Mouse (Mus musculus) intestine, postnatal 0 days (tissue): ENCODE measurements around the gene Igfbpl1. TPM values are rescaled to one million over a fixed set of nuclear protein-coding genes. Genes with fewer than 3 reads are reported as not detected.
A peak's percentile ranks its signal among the peaks of the same experiment; 100 is the strongest.

ENCODE experiments used
- ATAC-seq: fragments of 200-750 bp; cut with Nextera tagmentation; 2 replicates; pipeline ENCODE4 v1.8.0; 2017; ENCODE audit warnings: mild to moderate bottlenecking, moderate TSS enrichment, moderate library complexity
- H3K27ac ChIP-seq: fragments of 300-500 bp; sonication (generic); 2 replicates; pipeline ENCODE4 v1.5.1; 2014; ENCODE audit warnings: mild to moderate bottlenecking, low read depth, low read length, moderate library complexity
- H3K27me3 ChIP-seq: fragments of 300-500 bp; sonication (generic); replicated peaks from 2 replicates; pipeline ENCODE4 v1.6.1; 2014; ENCODE audit warnings: low read length, mixed read lengths; ENCODE audit not compliant: control insufficient read depth, insufficient read depth
- H3K36me3 ChIP-seq: fragments of 300-500 bp; sonication (generic); 2 replicates; pipeline ENCODE4 v1.6.1; 2014; ENCODE audit warnings: mild to moderate bottlenecking, moderate library complexity; ENCODE audit not compliant: control insufficient read depth, insufficient read depth
- H3K4me1 ChIP-seq: fragments of 300-500 bp; sonication (generic); replicated peaks from 2 replicates; pipeline ENCODE4 v1.6.1; 2014; ENCODE audit warnings: antibody characterized with exemption, low read length, mixed read lengths; ENCODE audit not compliant: control insufficient read depth, insufficient read depth
- H3K4me2 ChIP-seq: fragments of 300-500 bp; sonication (generic); replicated peaks from 2 replicates; pipeline ENCODE4 v1.6.1; 2014; ENCODE audit warnings: low read depth, mild to moderate bottlenecking, moderate library complexity
- H3K4me3 ChIP-seq: fragments of 300-500 bp; sonication (generic); 2 replicates; pipeline ENCODE4 v1.5.1; 2014; ENCODE audit warnings: low read depth, low read length
- H3K9ac ChIP-seq: fragments of 300-500 bp; sonication (generic); 2 replicates; pipeline ENCODE4 v1.6.1; 2014; ENCODE audit warnings: mild to moderate bottlenecking, low read depth, low read length
- H3K9me3 ChIP-seq: fragments of 300-500 bp; sonication (generic); 2 replicates; pipeline ENCODE4 v1.6.1; 2016; ENCODE audit warnings: mixed run types; ENCODE audit not compliant: control insufficient read depth
- CTCF ChIP-seq: sonication (generic); IDR thresholded peaks from 2 replicates; pipeline ENCODE4 v1.5.1; 2016; ENCODE audit warnings: low read depth, mild to moderate bottlenecking, control low read depth, antibody characterized with exemption, moderate library complexity
- WGBS: fragments of 180-500 bp; shearing (Covaris S2); extraction: QIAGEN DNeasy Blood & Tissue Kit; methylation state at CpG from one replicate; pipeline ENCODE4 v1.1.7; 2014; 5-methylcytosine and 5-hydroxymethylcytosine counted together
- polyA plus RNA-seq: library from polyadenylated mRNA; unstranded; fragments of >200 nt; fragmentation: Nextera tagmentation; extraction: Ambion mirVana; gene quantifications from 2 replicates; pipeline ENCODE4 v1.2.1, GENCODE M21; 2015

The Igfbpl1 gene
- polyA plus RNA-seq, result 0.16 and 0.18 TPM in 2 replicates

DNA sequence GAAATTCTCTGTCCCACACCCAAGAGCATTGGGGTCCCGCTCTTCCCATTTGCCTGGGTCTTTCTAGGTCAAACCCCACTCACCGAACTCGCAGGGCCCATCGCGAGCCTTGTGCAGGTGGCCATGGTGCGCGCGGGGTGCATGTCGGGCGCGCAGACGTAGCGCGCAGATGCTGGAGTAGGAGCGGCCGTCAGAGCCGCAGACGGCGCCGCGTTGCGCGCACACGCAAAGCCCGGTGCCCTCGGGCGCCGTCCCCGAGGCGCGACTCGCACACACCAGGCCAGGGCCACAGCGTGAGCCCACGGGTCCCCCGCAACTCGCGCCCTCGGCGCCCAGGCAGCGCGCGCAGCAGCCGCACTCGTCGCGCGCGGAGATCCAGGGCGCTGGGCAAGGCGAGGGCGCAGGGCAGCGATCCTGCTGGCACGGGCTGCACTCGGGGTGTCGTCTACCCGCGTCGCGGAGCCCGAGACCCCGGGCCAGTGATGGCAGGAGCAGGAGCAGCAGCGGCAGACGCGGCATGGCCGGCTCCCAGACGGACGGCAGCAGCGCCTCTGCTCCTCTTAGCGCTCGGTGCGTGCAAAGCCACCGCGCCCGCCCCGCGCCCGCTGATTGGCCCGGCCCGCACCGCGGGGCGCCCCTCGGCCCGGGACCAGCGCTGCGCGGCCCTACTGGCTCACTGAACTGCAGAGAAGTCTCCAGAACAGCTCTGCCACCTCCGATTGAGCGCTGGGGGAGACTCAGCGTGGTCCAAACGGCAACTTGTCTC, at the start of gene Igfbpl1:
Gene Igfbpl1 (minus strand): TSS at position 649 of the 766 bp plus-strand sequence.
- Histone ChIP-seq H3K4me3 (peak within 1 kb of the TSS; percentile 39), H3K27me3 (peaks cover 55% of the 10 kb centered on the region), H3K9ac (no peak within 1 kb of the TSS), H3K4me2 (peak within 1 kb of the TSS; percentile 66), H3K9me3 (no peaks in the 10 kb centered on the region), H3K36me3 (no peaks in the 10 kb centered on the region), H3K27ac (no peak within 1 kb of the TSS), H3K4me1 (no peaks in the 10 kb centered on the region)
- no peak for TF ChIP-seq CTCF
- no peak for ATAC-seq
- WGBS, result 2% methylated on average over 85 of the region's 91 CpGs

GRCm38 (mm10) chr4:45872147-45872546, 45.4 kb upstream of the Igfbpl1 start:
- no peak overlapping the region for H3K9ac ChIP-seq
- ATAC-seq, result no peak
- H3K27ac ChIP-seq, result no peak overlapping the region
- H3K4me3 ChIP-seq, result no peak overlapping the region
- 94% methylated on average over 2 of the region's 2 CpGs for WGBS
- no peaks in the 10 kb centered on the region for H3K4me1 ChIP-seq
- H3K9me3 ChIP-seq, result peaks cover 3% of the 10 kb centered on the region; the same call in 1 of the 2 replicates
- no peak for TF ChIP-seq CTCF
- H3K4me2 ChIP-seq, result no peak overlapping the region
- peaks cover 47% of the 10 kb centered on the region; the same call in 1 of the 2 replicates for H3K36me3 ChIP-seq
- no peaks in the 10 kb centered on the region for H3K27me3 ChIP-seq

- H3K4me2 ChIP-seq, result no peak overlapping the region
- no peak overlapping the region for H3K9ac ChIP-seq
These were observed 42.5 kb upstream of the Igfbpl1 start for GRCm38 (mm10) chr4:45869021-45869815.

DNA sequence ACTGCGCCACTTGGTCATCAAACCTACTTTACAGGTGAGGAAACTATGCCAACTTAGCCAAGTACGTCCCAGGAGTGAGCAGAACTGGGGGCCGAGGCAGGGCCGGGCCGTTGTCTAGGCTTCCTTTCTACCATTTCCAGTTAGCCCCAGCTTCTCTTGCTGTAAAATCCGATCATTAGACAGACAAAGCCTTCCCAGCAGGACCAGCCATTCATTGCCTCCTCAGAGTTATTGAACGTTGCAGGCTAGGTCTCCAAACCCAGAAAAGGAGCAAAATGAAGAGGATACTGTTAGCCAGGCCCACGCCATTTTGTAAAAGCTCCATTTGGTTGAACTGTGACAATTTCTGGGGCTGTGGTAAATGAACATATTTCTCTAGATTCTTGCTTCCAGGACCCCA, 40.7 kb upstream of the Igfbpl1 start:
- Histone ChIP-seq H3K4me2 (no peak overlapping the region), H3K27me3 (no peaks in the 10 kb centered on the region), H3K4me3 (no peak overlapping the region), H3K4me1 (no peaks in the 10 kb centered on the region), H3K9me3 (no peaks in the 10 kb centered on the region), H3K27ac (no peak overlapping the region), H3K36me3 (peaks cover 26% of the 10 kb centered on the region; the same call in 1 of the 2 replicates), H3K9ac (no peak overlapping the region)
- 89% methylated on average over 8 of the region's 8 CpGs for WGBS
- ATAC-seq, result no peak
- TF ChIP-seq CTCF, result no peak

More at GRCm38 (mm10) chr4:45869021-45869815, 42.5 kb upstream of the Igfbpl1 start:
- ATAC-seq, result no peak
- TF ChIP-seq CTCF, result no peak
- H3K9me3 ChIP-seq, result no peaks in the 10 kb centered on the region
- 54% methylated on average over 23 of the region's 24 CpGs for WGBS
- no peak overlapping the region for H3K27ac ChIP-seq
- H3K36me3 ChIP-seq, result peaks cover 37% of the 10 kb centered on the region; the same call in 1 of the 2 replicates
- H3K4me3 ChIP-seq, result no peak overlapping the region
- H3K27me3 ChIP-seq, result no peaks in the 10 kb centered on the region
- no peaks in the 10 kb centered on the region for H3K4me1 ChIP-seq

- Histone ChIP-seq H3K36me3 (peaks cover 26% of the 10 kb centered on the region; the same call in 1 of the 2 replicates), H3K4me2 (no peak overlapping the region), H3K9me3 (no peaks in the 10 kb centered on the region), H3K27ac (no peak overlapping the region), H3K9ac (no peak overlapping the region), H3K27me3 (no peaks in the 10 kb centered on the region), H3K4me3 (no peak overlapping the region), H3K4me1 (0 out of 2 replicates have a peak, but pooled peaks cover under 1% of the 10 kb centered on the region)
- TF ChIP-seq CTCF, result no peak
- ATAC-seq, result no peak
- WGBS, result 66% methylated on average over 5 of the region's 5 CpGs
These were observed 34.4 kb upstream of the Igfbpl1 start for GRCm38 (mm10) chr4:45861160-45861559.

DNA sequence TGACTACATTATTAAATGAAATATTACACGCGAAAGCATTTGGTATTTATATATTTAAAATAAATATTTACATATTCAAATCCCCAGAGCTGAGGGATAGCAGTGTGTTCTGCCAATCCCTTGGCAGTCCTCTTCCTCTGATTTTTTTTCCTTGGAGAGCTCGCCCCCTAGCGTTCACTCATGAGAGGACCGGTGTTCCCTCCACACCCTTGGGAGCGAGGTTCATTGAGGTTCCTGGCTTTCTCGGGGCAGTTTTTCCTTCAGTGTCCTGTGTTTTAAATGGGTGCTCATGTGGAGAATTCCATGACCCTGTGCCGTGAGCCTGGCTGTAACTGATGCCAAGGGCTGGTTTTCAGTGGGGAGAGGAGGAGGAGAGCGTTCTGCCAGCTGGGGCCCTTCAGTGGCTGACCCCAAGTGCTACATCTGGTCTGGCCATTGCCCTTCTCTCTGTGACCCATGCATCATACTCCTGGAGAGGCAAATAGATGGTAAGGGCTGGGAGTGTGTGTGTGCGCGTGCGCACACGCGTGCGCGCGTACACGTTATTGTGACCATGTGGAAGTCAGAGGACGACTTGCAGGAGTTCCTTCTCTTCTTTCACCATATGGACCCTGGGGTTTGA, 29.2 kb upstream of the Igfbpl1 start:
- peak; percentile 87 for TF ChIP-seq CTCF
- 51% methylated on average over 19 of the region's 19 CpGs for WGBS
- ATAC-seq, result no peak

More for the DNA sequence above, 29.2 kb upstream of the Igfbpl1 start:
- Histone ChIP-seq H3K4me3 (no peak overlapping the region), H3K4me2 (no peak overlapping the region), H3K9me3 (no peaks in the 10 kb centered on the region), H3K27me3 (no peaks in the 10 kb centered on the region), H3K36me3 (peaks cover 21% of the 10 kb centered on the region; the same call in 1 of the 2 replicates), H3K9ac (no peak overlapping the region), H3K27ac (no peak overlapping the region), H3K4me1 (0 out of 2 replicates have a peak, but pooled peaks cover 6% of the 10 kb centered on the region)
